Mouse (Mus musculus): ENCODE measurements around the gene Vat1l.

The Vat1l gene

DNA sequence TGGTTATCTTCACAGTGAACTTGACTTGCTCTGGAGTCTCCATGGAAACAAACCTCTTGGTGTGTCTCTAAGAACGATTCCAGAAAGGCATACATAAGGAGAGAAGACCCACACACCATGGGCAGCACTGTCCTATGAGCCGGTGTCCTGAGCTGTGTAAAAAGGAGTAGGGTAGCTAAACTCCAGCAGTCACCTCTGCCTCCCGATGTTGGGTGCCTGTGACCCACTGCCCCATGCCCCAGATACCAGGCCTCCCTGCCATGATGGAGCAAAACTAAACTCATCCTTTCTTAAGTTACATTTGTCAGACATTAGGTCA lies 90.3 kb downstream of the Vat1l start:
- no peak for DNase-seq (ENCODE audit: low read depth, low spot score)

DNA sequence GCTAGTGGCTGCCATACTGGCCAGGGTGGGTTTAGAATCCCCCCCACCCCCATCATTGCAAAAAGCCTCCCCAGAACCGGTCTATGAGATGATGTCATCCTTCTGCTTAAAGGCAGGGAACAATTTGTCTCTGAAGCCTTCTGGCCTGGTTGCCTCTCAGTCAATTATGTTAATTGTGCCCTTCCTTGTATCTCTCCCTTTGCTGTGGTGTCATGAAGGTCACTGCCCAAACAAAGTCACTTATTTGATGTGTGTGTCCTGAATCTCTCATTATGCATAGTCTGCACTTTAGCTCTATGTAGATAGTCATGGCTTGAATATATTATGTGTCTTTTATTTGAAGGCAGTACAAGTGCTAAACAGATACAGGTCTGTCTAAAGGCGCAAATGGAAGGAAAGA lies 92.8 kb downstream of the Vat1l start:
- no peak for DNase-seq (ENCODE audit: low read depth, low spot score)

DNA sequence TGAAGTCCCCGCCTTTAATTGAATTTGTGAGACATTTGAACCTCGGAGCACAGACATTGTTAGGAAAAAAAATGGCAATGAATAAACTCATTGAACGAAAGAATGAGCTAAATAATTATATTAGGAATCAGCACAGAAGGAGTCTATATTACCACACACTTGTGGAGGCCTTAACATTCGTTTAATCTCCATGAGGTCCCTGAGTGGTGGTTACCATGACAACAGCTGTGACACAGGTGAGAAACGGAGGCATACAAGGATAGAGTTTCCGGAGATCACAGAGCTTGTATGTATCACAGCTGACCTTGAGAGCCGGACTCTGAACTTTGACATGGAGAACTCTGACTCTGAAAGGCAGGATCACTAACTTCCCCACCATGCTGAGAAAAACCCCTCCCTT lies 94.7 kb downstream of the Vat1l start:
- no peak for DNase-seq (ENCODE audit: low read depth, low spot score)

DNA sequence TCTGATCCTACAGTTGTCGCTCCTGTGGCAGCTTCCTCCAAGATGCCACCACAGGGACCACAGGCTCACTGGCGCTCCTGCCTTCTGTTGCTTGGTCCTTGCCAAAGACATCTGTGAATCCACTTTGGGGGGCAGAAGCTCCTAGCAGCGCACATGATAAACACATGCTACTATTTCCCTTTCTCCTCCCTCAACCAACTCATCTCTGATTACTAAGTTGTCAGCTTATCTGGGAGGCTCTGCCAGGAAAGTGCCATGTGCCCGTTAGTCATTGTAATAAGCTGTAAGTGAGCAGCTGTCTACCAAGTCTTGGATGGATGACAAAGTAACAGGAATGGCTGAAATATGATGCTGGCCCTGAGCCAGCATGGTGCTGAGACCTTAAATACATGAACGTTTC lies 100.9 kb downstream of the Vat1l start:
- DNase-seq (ENCODE audit: low read depth, low spot score), result peak; percentile 29

DNA sequence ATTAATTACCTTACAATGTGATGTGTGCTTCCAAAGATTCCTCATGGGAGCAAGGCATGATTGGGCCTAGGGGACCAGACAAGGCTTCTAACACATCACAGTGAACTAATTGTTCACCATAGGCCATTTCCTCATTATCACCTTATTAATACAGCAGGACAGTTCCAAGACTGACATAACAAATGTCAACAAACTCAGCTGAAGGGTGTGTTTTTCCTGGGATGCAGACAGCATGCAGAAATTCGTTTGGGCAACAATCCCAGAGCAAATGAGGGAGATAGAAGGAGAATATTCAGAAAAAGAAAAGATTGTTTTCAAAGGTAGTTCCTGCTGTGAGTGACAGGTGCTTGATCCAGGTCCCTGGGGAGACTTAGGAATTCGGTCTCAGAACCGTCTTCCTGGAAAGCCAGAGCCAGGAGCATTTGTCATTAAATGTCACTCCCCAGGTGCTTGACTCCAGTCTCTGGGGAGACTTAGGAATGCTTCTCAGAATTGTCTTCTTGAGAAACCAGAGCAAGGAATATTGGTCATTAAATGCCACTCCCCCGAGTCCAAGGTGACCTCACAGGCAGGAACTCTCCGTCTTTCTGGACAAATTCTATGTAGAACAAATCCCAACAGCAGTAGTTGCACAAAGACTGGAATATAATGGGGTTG lies 109.4 kb downstream of the Vat1l start:
- DNase-seq (ENCODE audit: low read depth, low spot score), result no peak

DNA sequence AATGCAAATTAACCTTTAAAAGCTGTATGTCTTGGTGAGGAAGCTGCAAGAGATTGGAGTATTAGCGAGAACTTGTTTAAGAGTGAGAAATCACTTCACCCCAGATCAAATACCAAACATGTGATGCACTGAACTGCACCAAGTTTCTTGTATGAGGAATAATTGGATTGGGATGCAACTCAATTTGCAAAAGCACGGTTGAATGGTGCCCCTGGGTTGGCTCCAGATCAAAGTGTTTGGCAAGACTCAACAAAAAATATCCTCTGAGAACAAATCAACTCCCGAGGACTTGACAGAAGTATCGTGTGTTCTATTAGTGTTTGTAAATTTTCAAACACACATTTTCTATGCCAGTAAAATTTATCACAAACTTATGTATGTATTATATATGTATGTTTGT lies 112.7 kb downstream of the Vat1l start:
- no peak for DNase-seq (ENCODE audit: low read depth, low spot score)

DNA sequence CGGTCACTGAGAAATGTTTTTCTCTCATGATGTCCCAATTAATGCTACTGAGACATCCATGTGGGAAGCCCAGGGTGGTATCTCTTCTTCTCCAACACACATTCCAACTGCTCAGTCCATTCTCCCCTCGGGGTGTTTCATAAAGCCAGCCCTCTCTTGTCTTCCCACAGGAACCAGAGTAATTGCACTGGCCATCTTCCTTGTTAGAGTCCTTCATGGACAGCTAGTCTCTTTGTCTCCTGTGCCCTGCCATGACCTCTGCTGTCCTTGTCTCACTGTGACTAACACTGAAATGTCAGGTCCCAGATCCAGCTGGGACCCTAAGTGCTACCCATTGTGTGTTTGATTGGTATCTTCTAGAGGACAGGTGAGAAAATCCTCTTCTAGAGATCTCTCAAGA lies 116.7 kb downstream of the Vat1l start:
- DNase-seq (ENCODE audit: low read depth, low spot score), result no peak

DNA sequence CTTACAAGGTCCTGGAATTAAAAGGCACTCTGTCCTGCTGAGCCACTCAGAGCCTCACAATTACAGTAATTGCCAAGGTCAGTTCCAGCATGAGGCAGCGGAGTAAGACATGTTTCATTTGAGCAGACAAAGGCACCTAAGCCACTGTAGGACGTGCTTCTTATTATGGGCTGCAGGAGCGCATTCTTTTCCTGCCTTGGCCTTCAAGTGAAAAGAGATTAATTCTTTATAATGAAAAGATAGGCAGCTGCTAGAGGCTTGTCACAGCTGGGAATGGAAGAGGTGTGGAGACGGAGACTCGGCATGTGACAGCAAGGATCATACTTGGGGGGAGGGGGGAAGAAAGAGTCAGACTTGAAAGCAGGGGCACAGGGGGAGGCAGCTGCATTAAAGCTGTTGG lies 126.5 kb downstream of the Vat1l start:
- DNase-seq (ENCODE audit: low read depth, low spot score), result no peak

DNA sequence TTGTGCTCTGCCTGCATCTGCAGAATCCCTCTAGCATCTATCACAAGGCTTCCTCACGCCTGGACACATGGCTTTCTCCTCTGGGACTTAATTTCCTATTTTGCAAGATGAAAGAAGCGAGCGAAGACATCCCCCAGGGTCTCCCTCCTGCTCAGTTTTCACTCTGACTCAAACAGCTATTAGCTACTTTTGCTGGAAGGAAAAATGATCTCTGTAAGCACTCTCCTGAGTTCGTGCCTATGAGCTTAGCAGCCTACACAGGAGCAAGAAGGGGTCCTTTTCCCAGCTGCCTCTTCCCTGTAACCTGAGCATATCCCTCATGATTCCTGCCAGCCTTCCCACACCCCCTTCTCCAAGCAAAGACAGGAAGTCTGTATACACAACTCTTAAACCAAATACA lies 127.5 kb downstream of the Vat1l start:
- DNase-seq (ENCODE audit: low read depth, low spot score), result no peak

DNA sequence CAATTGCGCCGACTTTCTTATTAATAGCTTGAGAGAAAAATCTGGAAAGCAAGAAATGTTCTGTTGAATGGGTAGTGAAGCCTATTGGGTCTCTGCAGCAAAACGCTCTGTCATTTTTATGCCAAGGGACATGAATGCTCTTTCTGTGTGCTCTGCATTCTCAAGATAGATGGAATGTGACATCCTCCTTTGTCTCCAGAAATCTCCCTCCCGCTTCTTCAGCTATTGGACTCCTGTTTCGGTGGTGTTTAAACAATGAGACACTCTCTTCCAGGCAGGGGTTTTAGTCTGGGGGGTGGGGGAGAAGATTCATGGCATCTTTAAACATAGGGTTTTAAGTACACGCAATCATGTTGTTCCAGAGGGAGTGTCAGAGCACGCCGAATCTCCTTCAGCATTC lies 130.3 kb downstream of the Vat1l start:
- DNase-seq (ENCODE audit: low read depth, low spot score), result no peak

DNA sequence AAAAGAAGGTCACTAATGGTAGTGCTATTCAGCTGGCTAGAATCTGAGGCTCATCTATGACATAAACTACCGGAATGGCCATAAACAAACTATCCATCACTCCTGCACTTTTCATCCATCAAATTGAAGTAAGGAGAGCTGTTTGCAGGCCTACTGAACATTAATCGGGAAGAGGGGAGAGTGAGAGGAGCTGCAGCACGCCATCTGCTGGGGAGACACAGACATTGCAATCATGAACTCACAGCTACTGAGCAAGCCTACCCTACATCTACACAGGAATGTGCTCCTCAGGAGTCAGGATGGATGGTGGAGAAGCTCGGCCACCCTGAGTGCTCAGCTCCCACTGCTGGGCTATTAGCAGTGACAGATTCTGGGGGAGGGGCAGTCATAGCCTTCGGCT lies 136.9 kb downstream of the Vat1l start:
- DNase-seq (ENCODE audit: low read depth, low spot score), result peak; percentile 5

DNA sequence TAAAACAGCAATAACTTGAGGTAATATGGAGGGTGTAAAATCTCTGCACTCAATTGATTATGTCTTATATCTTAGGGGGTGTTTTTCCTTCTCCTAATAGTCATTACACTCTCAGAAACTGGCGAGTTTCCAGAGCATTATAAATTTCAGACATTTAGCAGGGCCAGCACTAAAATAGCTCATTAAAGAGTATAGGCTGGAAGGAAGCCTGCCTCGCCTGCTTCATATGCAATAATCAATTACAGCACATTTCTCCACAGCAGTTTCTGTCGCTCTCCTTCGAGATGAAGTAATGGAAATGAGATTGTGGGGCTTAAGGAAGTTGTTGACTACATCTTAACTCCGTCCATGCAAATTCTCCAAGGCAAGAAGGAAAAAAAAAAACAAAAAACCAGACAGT lies 139.4 kb downstream of the Vat1l start:
- no peak for DNase-seq (ENCODE audit: low read depth, low spot score)

DNA sequence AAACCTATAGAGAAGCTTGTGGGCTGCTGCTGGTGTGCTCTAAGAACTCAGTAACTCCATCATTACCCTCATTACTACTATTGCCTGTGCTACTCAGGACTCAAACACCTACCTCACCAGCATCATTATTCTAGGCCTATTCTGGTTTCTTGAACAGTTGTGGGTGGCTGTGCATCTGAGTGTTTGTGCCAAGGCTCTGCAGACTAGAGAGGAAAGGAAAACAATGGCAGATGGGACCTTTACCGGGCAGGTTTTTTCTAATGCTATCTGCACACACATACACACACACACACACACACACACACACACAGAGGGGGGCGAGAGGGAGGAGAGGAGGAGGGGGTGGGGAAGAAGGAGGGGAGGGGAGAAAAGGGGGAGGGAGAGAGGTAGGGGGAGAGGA lies 140.6 kb downstream of the Vat1l start:
- DNase-seq (ENCODE audit: low read depth, low spot score), result no peak

DNA sequence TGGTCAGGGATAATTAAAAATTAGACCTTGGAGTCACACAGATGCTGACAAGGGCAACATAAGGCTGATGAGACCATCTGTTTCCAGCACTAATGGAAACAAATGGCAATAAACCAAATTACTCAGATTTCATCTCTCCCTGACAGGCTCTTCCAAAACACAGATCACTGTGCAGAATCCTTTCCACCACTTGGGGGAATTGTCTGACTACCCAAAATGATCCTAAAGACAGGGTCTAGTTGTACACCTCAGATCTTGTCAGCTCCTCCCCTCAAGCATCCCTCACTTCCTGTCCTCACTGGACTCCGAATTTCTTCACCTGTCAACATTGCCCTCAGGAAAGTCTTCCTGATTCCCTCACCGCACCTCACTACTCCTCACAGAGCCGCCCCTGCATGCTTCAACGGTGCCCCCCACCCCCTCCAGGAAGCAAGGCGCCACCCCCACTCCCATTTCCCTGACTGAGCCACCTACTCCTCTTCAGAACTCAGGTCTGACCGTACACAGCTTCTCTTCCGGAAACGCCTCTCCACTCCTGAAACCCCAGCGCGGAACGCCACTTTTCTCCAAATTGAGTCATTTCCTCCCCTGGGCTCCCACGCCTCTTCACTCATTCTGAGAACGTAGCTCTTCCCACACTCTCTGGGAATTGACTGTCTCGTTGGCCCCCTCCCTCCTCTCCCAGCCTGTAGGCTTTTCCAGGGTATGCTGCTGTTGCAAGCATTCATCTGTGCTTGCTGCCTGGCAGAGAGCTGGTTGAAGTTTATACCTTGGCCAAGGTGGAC lies 146.4 kb downstream of the Vat1l start:
- no peak for DNase-seq (ENCODE audit: low read depth, low spot score)

DNA sequence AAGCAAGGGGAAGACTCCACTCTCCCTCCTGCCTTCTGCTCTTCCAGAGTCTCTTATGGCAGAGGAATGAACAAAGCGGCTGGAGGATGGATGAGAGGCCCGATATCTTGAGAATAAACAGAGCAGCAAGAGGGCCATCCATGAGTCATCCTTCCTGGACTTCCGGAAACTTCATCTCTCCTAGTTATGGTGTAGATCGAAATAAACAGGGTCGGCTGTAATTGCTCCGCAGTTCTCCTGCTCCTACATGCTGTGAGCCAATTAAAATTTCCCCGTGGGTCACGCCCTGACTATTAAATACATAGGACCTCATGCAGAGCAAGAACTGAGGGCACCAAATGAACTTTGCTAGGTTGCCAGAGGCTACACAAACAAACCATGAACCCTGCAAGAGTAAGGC lies 155.1 kb downstream of the Vat1l start:
- DNase-seq (ENCODE audit: low read depth, low spot score), result no peak

DNA sequence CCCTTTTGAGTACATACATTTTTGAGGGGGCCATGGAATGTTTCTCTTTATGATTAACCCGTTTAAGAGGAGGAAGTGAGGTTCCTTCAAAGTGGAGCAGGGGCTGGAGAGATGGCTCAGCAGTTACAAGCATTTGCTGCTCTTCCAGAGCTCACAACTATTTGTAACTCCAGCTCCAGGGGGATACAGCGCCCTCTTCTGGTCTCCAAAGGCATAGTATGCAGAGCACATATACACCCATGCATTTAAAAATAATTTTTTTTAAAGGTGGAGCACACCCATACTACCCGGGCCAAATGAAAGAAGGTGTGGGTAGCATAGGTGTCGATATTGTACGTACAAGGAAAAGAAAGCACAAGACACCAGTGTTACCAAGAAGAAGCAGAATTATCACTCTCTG lies 157.8 kb downstream of the Vat1l start:
- no peak for DNase-seq (ENCODE audit: low read depth, low spot score)

DNA sequence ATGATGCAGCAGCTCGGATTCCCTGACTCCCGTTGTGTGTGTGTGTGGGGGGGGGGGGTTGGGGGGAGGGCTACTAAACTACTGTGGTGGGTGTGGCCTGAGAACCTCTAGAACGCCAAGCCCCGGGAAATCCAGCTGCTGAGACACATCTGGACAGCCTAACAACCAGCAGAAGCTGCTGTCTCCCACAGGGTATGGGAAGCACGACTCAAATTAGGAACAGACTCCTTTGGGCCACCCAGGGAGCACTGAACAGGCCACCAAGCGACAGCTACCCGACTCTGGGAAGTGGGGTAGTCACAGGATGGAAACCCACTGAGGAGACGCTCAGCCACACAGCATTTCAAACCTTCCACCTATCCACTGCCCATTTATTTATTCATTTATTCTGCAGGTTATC lies 158.2 kb downstream of the Vat1l start:
- DNase-seq (ENCODE audit: low read depth, low spot score), result no peak

DNA sequence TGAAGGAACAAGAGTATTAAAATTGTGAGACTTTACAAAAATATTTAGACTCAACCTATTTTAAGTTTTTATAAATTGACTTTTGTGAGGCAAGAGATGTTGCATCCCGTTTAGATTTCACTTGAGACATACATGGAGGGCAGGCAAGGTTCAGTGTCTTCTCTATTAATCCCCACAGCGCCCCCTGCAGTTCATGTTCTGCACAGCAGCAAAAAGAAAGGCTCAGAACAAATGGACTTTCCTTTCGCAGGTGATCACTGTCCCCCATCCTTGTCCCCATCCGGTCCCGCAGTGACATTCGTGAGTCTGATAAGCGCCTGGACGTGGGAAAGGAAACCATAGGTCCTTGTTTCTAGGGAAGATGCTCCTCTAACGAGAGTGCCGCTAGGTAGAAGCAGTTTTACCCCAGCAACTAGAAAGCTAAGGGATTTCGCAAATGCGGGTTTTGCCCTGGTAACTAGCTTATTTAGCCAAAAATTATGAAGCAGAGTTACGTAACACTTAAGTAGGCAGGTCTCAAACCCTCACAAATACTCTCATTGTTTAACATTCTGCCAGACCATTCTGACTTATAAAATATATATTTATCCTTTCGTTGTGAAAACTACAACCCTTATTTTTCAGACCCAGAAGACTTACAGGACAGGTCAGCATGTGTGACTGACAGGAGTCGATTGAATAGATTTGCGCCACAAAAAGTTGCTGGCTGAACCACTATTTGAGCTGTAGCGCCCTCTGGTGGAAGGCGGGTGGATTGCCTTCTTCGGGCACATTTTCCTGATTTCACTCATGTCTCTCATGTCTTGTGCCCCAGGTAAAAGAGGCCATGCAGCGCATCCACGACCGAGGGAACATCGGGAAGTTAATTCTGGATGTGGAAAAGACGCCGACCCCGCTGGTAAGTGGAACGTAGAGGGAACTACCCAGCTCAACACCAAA lies 163.9 kb downstream of the Vat1l start:
- DNase-seq (ENCODE audit: low read depth, low spot score), result peak; percentile 65

DNA sequence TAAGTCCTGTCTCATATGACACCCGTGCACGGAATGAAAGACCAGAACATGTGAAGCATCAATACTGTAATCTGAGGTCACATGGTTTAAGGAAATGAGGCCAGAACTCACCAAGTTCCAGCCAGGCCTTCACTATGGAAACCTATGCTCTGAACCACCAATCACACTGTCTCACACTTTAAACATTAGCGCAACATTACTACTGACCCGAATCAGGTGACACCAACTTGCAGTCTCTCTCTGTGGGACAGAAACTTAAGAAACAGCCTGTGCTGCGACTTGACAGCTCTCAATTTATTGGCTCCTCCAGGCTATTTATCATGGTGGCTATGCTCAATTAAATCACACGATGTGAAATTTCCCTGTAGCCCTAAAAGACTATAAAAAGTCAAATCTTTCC lies 169.0 kb downstream of the Vat1l start:
- no peak for DNase-seq (ENCODE audit: low read depth, low spot score)

DNA sequence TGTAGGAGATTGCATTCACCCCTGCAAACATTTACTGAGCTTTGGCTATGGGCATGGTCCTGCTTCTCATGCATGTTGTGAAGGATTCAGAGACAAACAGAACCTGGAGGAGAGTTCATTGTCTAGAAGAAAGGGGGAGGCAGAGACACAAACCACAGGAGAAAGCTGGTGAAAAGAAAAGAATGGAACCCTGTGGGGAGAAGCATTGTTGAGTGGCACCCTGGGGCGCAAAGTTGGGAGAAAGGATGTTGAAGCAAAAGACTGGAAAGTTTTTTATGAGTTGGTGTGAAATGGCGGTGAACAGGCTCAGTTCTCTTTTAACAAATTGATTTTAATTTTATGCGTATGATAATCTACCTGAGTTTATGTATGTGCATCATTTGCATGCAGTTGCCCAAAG lies 178.8 kb downstream of the Vat1l start:
- no peak for DNase-seq (ENCODE audit: low read depth, low spot score)

DNA sequence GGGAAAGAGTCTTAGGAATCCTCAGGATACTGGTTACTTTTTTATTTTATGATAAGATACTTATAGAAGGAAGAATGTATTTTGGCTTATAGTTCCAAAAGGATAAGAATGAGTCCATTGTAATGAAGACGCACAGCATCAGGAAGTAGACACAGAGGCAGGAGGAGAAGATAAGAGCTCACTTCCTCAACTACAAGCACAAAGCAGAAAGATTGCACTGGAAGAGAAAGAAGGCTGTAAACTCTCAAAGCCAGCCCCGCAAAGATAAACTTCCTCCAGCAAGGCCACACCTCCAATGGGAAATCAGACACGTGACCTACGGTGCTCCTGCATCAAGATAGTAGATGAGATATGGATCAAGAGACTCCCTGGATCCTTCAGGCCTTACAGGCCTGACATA lies 182.1 kb downstream of the Vat1l start:
- DNase-seq (ENCODE audit: low read depth, low spot score), result no peak

DNA sequence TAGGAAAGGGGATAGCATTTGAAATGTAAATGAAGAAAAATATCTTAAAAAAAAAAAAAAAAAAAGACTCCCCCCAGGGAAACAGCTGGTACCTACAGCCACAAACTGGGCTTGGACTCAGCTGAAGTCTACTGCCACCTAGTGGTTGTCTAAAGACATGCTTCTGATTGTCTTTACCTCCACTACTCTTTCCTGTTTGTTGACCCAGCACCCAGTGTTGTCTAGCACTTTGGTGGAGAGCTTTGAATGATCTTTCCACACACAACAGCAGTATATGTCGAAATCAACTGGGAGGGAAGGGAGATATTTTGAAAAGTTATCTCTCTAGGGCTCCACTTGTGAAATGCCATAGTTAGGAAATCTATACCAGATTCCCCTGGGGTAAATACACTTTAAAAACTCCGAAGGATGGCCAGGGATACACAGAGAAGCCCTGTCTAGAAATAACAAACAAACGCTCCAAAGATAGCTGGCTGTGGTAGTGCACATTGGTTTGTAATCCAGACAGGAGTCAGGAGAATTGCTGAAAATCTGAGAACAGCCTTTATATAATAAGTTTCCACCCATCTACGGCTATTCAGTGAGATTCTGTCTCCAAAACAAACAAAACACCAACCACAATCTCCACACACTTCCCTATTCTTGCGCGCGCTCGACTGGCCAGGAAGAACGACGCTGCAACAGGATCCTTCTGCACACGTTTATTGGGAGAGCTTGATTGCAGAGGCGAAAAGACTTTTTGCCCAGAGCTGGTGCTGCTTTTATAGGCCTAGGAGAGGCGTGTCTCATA lies 185.2 kb downstream of the Vat1l start:
- DNase-seq (ENCODE audit: low read depth, low spot score), result peak; percentile 36
